Mouse (Mus musculus): ENCODE measurements around the gene Gm29797.

The Gm29797 gene

GRCm38 (mm10) chr2:181671984-181672383 is 15.2 kb downstream of the Gm29797 start:
- DNase-seq (ENCODE audit: low read depth in 1 of 2, low spot score in 2 of 2), result no peak

DNA sequence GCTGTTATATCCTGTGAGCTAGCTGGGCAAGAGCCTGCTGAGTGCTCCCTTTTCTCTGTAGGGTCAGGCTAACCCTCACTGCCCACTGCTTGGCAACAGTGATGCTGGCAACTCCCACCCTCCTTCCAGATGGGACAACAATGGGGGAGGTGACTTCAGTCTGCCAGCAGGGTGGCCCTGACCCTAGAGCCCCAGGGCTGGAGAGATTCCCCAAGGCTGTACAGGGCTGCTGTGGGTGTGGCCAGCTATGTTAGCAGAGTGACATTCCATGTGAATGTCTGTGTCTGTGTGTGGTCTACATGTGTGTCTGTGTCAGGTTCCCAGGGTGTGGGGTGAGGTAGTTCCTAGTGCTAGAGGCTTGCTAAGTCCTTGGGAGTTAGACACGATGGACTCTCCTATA is 16.7 kb downstream of the Gm29797 start:
- DNase-seq (ENCODE audit: low read depth in 1 of 2, low spot score in 2 of 2), result no peak

DNA sequence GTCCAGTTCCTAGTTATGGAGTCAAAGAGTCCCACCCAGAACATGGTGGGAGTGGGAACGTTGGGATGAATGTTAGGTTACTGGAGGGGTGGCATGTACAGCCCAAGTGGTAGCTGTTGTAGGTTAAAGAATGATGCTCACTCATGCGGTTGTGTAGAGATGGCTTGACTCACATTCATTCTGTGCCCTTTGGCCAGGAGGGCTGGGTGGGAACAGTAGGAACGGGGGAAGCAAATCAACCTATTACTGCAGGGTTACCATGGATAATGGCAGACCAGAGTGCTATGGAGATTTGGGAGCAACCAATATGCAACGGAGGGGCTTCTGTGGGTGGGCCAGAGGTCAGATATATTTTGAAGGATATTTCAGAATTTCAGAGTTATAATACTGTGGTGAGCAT is 18.1 kb downstream of the Gm29797 start:
- no peak for DNase-seq (ENCODE audit: low read depth in 1 of 2, low spot score in 2 of 2)

DNA sequence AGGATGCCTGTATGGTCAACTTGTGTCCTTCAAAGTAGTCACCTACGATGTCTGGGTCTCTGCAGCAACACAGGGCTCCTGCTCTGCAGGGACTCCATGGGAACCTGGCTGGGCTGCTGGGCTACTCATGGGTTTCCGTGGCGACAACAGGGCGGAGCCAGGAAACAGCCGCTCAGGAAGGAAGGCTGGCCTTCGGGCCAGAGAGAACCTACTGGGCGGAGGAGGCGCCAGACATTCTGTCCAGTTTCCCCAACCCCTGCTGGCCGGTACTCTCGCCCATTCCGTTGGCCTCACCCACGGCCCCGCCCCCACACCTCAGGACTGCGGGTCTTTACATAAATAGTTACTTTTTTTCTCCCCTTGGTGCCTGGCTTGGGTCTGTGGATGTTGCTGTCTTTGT is 18.6 kb downstream of the Gm29797 start:
- DNase-seq (ENCODE audit: low read depth in 1 of 2, low spot score in 2 of 2), result no peak

- no peak for DNase-seq (ENCODE audit: low read depth in 1 of 2, low spot score in 2 of 2)
Measured at GRCm38 (mm10) chr2:181676424-181676823, 19.6 kb downstream of the Gm29797 start.

- no peak for DNase-seq (ENCODE audit: low read depth in 1 of 2, low spot score in 2 of 2)
Measured at GRCm38 (mm10) chr2:181677096-181677754, 20.4 kb downstream of the Gm29797 start.

DNA sequence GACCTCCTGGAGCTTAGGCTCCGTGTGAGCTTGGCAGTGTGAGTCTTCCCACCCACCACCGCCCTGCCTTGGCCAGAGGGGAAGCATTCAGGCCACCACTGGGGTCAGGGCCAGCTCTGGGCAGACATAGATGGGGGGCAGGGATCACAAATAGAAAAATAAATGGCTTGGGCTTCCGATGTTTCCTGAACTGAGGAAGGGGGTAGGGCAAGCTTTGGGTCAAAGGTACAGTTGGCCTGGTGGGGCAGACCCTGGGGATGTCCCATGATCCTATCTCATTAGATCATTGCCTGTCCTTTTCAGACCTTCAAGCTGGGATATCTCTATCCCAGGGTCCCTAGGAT is 20.9 kb downstream of the Gm29797 start:
- DNase-seq (ENCODE audit: low read depth in 1 of 2, low spot score in 2 of 2), result no peak

GRCm38 (mm10) chr2:181678780-181679179 is 21.9 kb downstream of the Gm29797 start:
- peak; percentile 48 to 62 for DNase-seq (ENCODE audit: low read depth in 1 of 2, low spot score in 2 of 2)

GRCm38 (mm10) chr2:181679951-181680715 is 23.3 kb downstream of the Gm29797 start, which contains the start of gene Tcea2:
TSS of gene Tcea2 (plus strand) at chr2:181680310.
- peak in 1 of 2 experiments; percentile 45 for DNase-seq (ENCODE audit: low read depth in 1 of 2, low spot score in 2 of 2)

DNA sequence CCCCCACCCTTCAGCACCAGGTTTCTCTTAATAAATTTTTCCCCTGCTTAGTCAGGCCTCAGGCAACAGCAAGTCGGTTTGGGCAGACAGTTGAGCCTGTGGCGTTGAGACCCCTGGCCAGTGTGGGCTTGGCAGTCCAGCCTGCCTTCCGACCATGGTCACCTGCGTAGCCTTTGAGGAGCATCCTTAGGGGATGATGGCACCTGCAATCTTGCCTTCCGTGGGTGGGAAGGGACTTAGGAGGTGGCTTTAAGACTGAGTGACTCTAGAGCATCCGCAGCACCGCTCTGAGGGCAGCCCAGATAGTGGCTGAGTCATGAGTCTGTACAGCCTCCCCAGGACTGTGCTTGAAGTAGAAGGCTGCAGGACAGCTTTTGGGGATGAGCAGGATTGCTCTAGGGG is 23.9 kb downstream of the Gm29797 start:
- no peak for DNase-seq (ENCODE audit: low read depth in 1 of 2, low spot score in 2 of 2)

GRCm38 (mm10) chr2:181681978-181682377 is 25.1 kb downstream of the Gm29797 start:
- no peak for DNase-seq (ENCODE audit: low read depth in 1 of 2, low spot score in 2 of 2)

- no peak for DNase-seq (ENCODE audit: low read depth in 1 of 2, low spot score in 2 of 2)
Measured at GRCm38 (mm10) chr2:181683381-181683780, 26.5 kb downstream of the Gm29797 start.

DNA sequence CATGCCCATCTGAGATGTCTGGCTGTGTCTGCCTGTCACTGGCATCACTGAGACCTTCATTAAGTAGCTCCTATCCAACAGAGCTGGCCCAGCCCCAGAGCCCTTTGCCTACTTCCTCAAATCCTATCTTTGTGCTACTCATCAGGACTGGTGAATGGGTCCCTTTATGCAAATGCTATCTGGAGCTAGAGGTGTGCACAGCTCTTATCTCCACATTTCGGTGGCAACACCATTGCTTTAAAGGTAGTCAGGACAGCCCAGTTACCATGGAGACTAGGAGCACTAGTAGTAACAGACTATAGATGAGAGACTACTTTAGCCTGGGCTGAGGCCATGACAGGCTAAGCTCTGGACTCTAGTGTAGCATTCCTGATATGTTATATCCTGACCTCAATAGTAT is 27.9 kb downstream of the Gm29797 start:
- no peak for DNase-seq (ENCODE audit: low read depth in 1 of 2, low spot score in 2 of 2)

GRCm38 (mm10) chr2:181685686-181686085 is 28.9 kb downstream of the Gm29797 start:
- DNase-seq (ENCODE audit: low read depth in 1 of 2, low spot score in 2 of 2), result no peak

DNA sequence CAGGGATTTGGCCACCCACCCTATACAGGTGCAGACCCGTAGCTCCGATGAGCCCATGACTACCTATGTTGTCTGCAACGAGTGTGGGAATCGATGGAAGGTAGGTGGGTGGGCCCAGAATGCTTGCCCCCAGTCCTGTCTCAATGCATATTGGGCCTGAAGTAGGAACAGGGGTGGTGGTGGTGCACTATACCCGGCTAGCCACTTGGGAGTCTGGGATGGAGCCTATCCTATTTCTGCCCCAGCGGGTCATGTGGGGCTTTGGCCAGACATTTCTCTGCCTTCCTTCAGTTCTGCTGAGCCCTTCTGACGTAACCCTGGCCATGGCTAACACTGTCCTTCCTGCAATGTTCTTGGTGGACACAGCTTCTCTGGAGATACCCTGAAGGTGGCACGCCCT is 30.8 kb downstream of the Gm29797 start:
- DNase-seq (ENCODE audit: low read depth in 1 of 2, low spot score in 2 of 2), result no peak

GRCm38 (mm10) chr2:181689466-181690160 is 32.8 kb downstream of the Gm29797 start:
- DNase-seq (ENCODE audit: low read depth in 1 of 2, low spot score in 2 of 2), result no peak

DNA sequence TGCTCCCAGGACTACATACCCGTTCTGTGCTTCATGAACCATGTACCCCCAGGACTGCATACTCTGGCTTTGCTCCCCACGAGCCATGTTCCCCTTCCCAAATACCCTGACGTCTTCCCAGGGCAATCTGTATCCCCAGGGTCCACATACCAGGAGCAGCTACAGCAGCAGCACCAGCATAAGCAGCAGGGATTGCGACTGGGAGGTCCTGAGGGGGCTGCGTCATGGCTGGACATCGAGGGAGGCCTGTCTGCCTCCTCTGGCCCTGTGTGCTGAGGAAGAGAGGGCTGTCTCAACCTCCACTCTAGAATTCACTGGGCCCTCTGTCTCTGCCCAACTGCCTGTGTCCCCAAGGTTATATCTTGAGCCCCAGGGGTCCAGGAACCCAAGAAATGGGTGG is 34.2 kb downstream of the Gm29797 start:
- DNase-seq (ENCODE audit: low read depth in 1 of 2, low spot score in 2 of 2), result no peak

GRCm38 (mm10) chr2:181691571-181691970 is 34.7 kb downstream of the Gm29797 start:
- DNase-seq (ENCODE audit: low read depth in 1 of 2, low spot score in 2 of 2), result peak in 1 of 2 experiments; percentile 20

- DNase-seq (ENCODE audit: low read depth in 1 of 2, low spot score in 2 of 2), result no peak
Measured at GRCm38 (mm10) chr2:181692304-181692703, 35.5 kb downstream of the Gm29797 start.

DNA sequence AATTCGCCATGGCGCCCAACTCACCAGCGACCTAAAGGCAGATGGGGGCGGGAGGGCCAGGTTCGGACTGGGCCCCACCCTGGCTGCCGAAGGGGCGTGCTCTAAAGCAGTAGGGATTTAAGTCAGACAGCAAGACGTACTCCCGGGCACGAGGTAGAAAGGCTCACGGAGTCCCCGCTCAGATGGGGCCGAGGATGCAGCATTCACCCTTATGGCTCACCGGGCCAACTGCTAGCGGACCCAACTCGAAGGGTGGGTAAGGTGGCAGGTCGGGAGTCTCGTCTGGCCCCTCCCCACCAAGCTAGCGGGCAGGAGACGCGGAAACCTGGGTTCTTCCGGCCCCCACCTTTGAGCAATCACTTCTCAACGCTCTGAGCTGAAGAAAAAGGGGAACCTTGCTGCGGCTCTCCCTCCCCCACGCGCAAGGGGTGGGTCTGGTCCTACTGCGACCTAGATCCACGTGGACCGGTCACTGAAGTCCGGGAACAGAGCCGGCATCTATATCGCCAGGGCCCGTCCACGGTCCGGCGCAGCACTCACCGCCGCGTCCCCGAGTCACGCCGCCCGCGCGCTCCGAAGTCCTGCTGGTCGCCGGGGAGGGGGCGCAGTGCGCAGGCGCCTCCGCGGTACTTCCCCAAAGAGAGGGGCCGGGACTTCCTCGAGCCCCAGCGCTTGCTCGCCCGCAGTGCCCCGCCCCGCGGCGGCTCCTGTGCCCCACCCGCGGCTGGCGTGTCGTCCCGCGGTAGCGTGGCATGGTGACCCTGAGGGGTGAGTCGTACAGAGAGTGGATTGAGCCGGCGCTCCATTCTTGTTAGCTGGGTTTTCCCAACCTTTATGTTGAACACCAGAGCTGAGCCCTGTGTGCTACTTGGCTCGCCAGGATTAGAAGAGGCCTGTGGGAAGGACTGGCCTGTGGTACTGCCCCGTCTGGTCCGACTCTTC is 36.8 kb downstream of the Gm29797 start, which contains the start of gene Rgs19:
TSS of gene Rgs19 (minus strand) at position 639 of the 942 bp plus-strand sequence.
- DNase-seq (ENCODE audit: low read depth in 1 of 2, low spot score in 2 of 2), result peak; percentile 68 to 88

DNA sequence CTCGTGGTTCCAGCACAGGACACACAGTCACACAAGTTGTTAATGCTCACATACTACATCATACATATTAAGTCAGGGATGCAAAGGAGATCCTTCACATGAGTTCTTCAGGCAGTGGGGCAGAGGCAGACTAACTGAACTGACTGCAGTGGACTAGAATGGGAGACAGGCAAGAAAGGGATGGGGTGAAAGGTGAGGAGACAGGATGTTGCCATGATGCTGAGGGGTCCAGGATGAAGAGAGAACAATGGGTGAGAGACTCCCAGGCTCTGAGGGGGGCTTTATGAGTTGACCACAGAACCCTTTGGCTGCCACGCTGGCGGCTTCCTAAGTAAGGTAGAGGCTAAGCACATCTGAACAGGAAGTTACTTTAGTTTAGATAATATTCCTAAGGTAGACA is 37.7 kb downstream of the Gm29797 start:
- DNase-seq (ENCODE audit: low read depth in 1 of 2, low spot score in 2 of 2), result no peak

All from monocyte, adult 2 months (primary cell).